Mouse (Mus musculus): Measurements from ENCODE around the gene Plxnd1. TPM values are rescaled to one million over a fixed set of nuclear protein-coding genes. Genes with fewer than 3 reads are reported as not detected.

Plxnd1 gene
- 10 to 100 TPM; 10.6 to 10.8 TPM for polyA plus RNA-seq (2017; shearing (Covaris generic))

GRCm38 (mm10) chr6:115994877-115995520, at the start of gene Plxnd1:
Gene Plxnd1 (minus strand): TSS chr6:115995005.
- peak; percentile 63 for ATAC-seq

- no peak for ATAC-seq
These were observed 49.2 kb upstream of the Plxnd1 start for GRCm38 (mm10) chr6:116044039-116044438.

- ATAC-seq, result no peak
These were observed 43.4 kb upstream of the Plxnd1 start for GRCm38 (mm10) chr6:116038222-116038621.

- ATAC-seq, result no peak
These were observed 42.6 kb upstream of the Plxnd1 start for GRCm38 (mm10) chr6:116037281-116037831.

- ATAC-seq, result no peak
These were observed 41.8 kb upstream of the Plxnd1 start for GRCm38 (mm10) chr6:116036555-116036954.

GRCm38 (mm10) chr6:116031052-116031451, 36.2 kb upstream of the Plxnd1 start:
- ATAC-seq, result no peak

GRCm38 (mm10) chr6:116024666-116025065, 29.9 kb upstream of the Plxnd1 start:
- ATAC-seq, result no peak

- ATAC-seq, result no peak
These were observed 27.2 kb upstream of the Plxnd1 start for GRCm38 (mm10) chr6:116021961-116022485.

- no peak for ATAC-seq
These were observed 21.1 kb upstream of the Plxnd1 start for GRCm38 (mm10) chr6:116015902-116016301.

- ATAC-seq, result no peak
These were observed 19.3 kb upstream of the Plxnd1 start for GRCm38 (mm10) chr6:116014111-116014510.

- ATAC-seq, result no peak
These were observed 18.9 kb upstream of the Plxnd1 start for GRCm38 (mm10) chr6:116013687-116014086.

GRCm38 (mm10) chr6:116010541-116010940, 15.7 kb upstream of the Plxnd1 start:
- ATAC-seq, result peak; percentile 55

GRCm38 (mm10) chr6:116009426-116009825, 14.6 kb upstream of the Plxnd1 start:
- ATAC-seq, result no peak

- ATAC-seq, result peak; percentile 33
These were observed 12.9 kb upstream of the Plxnd1 start for GRCm38 (mm10) chr6:116007561-116008173.

- no peak for ATAC-seq
These were observed 11.9 kb upstream of the Plxnd1 start for GRCm38 (mm10) chr6:116006731-116007130.

- ATAC-seq, result no peak
These were observed 11.1 kb upstream of the Plxnd1 start for GRCm38 (mm10) chr6:116005959-116006288.

GRCm38 (mm10) chr6:116005275-116005958, 10.6 kb upstream of the Plxnd1 start:
- no peak for ATAC-seq

GRCm38 (mm10) chr6:116004716-116005115, 9.9 kb upstream of the Plxnd1 start:
- no peak for ATAC-seq

GRCm38 (mm10) chr6:116004069-116004468, 9.3 kb upstream of the Plxnd1 start:
- ATAC-seq, result no peak

GRCm38 (mm10) chr6:116003516-116003915, 8.7 kb upstream of the Plxnd1 start:
- ATAC-seq, result peak; percentile 70

GRCm38 (mm10) chr6:116002311-116003104, 7.7 kb upstream of the Plxnd1 start:
- no peak for ATAC-seq

- no peak for ATAC-seq
These were observed 6.0 kb upstream of the Plxnd1 start for GRCm38 (mm10) chr6:116000851-116001250.

GRCm38 (mm10) chr6:115999227-115999626, 4.4 kb upstream of the Plxnd1 start:
- ATAC-seq, result no peak

Measured in activated CD4-positive, CD25-positive, alpha-beta regulatory T cell, adult 4 months (primary cell).